Mouse (Mus musculus) liver (tissue): ENCODE results near the gene Slit3.

Experiments used
- DNase-seq: peaks from one replicate; pipeline ENCODE4 v3.0.0-alpha.2; 2020; ENCODE audit warnings: mixed read lengths

The Slit3 gene

GRCm38 (mm10) chr11:35480146-35480545 is 359.1 kb downstream of the Slit3 start:
- DNase-seq, result no peak

- DNase-seq, result peak; percentile 38
Measured at GRCm38 (mm10) chr11:35481611-35482363, 360.8 kb downstream of the Slit3 start.

- no peak for DNase-seq
Measured at GRCm38 (mm10) chr11:35487966-35488365, 366.9 kb downstream of the Slit3 start.

GRCm38 (mm10) chr11:35491701-35492100 is 370.7 kb downstream of the Slit3 start:
- DNase-seq, result no peak

GRCm38 (mm10) chr11:35496874-35497273 is 375.9 kb downstream of the Slit3 start:
- DNase-seq, result no peak

GRCm38 (mm10) chr11:35497961-35498360 is 376.9 kb downstream of the Slit3 start:
- DNase-seq, result no peak

GRCm38 (mm10) chr11:35502128-35502527 is 381.1 kb downstream of the Slit3 start:
- no peak for DNase-seq

GRCm38 (mm10) chr11:35504051-35504450 is 383.0 kb downstream of the Slit3 start:
- DNase-seq, result no peak

- DNase-seq, result no peak
Measured at GRCm38 (mm10) chr11:35504916-35505315, 383.9 kb downstream of the Slit3 start.

GRCm38 (mm10) chr11:35505316-35505715 is 384.3 kb downstream of the Slit3 start:
- DNase-seq, result no peak

- DNase-seq, result no peak
Measured at GRCm38 (mm10) chr11:35505817-35506216, 384.8 kb downstream of the Slit3 start.

- DNase-seq, result no peak
Measured at GRCm38 (mm10) chr11:35507781-35508390, 386.9 kb downstream of the Slit3 start.

GRCm38 (mm10) chr11:35512686-35513085 is 391.7 kb downstream of the Slit3 start:
- no peak for DNase-seq

- no peak for DNase-seq
Measured at GRCm38 (mm10) chr11:35513343-35513742, 392.3 kb downstream of the Slit3 start.

- no peak for DNase-seq
Measured at GRCm38 (mm10) chr11:35522802-35523452, 401.9 kb downstream of the Slit3 start.

- no peak for DNase-seq
Measured at GRCm38 (mm10) chr11:35523773-35524172, 402.7 kb downstream of the Slit3 start.

- no peak for DNase-seq
Measured at GRCm38 (mm10) chr11:35526219-35526762, 405.3 kb downstream of the Slit3 start.

GRCm38 (mm10) chr11:35527816-35528462 is 406.9 kb downstream of the Slit3 start:
- no peak for DNase-seq

- DNase-seq, result no peak
Measured at GRCm38 (mm10) chr11:35535027-35535426, 414.0 kb downstream of the Slit3 start.

GRCm38 (mm10) chr11:35537128-35538088 is 416.4 kb downstream of the Slit3 start:
- DNase-seq, result no peak

- DNase-seq, result no peak
Measured at GRCm38 (mm10) chr11:35542731-35543130, 421.7 kb downstream of the Slit3 start.
